9 mouse cellular contexts compared by ENCODE assay signal in genomic region chr9:120691971-120692401, GRCm38 (mm10).
DNase-seq lines count a peak whose midpoint lies in the region; ATAC-seq lines count a peak whose summit lies in the region.
"Had no signal": no experiment of that assay in that cellular context is flagged by ENCODE, and none has a peak within 500 bp of the region (broad histone marks: within the 10 kb centered on the region; RNA-seq: fewer than 3 reads in every experiment).

No protein-coding gene starts in this region.

- H3K4me2 ChIP-seq in kidney, embryonic 14.5 days (replicated peaks; ENCODE audit: low read depth, low read length), result peak overlapping the region; percentile 42
- H3K4me2 ChIP-seq in intestine, embryonic 14.5 days (ENCODE audit: low read length), result peak overlapping the region; percentile 45
- H3K4me2 ChIP-seq in neural tube, embryonic 13.5 days, result peak overlapping the region; percentile 50

- DNase-seq in kidney, postnatal 14 days, result no peak
- DNase-seq in embryonic facial prominence, embryonic 10.5 days (ENCODE audit: low spot score), result no peak
- DNase-seq in intestine, embryonic 14.5 days (ENCODE audit: low spot score), result no peak
- no peak for DNase-seq in urinary bladder, postnatal 10 days (ENCODE audit: low spot score)
- no peak for DNase-seq in spleen, postnatal 10 days (ENCODE audit: low spot score in 2 of 2)
- no peak for DNase-seq in ovary, adult 18-20 months (ENCODE audit: low spot score)

- H3K36me3 ChIP-seq in kidney, embryonic 14.5 days (ENCODE audit: control insufficient read depth, insufficient read depth, low read length), result no peaks in the 10 kb centered on the region
- no peaks in the 10 kb centered on the region for H3K36me3 ChIP-seq in embryonic facial prominence, embryonic 10.5 days (replicated peaks)
- H3K36me3 ChIP-seq in intestine, embryonic 14.5 days (ENCODE audit: control insufficient read depth, insufficient read depth, low read length), result no peaks in the 10 kb centered on the region
- no peaks in the 10 kb centered on the region for H3K36me3 ChIP-seq in neural tube, embryonic 13.5 days
- H3K36me3 ChIP-seq: G1E had no signal

- peak overlapping the region; percentile 21; the same call in 1 of the 2 replicates for H3K4me3 ChIP-seq in kidney, embryonic 14.5 days (ENCODE audit: low read length)
- peak overlapping the region; percentile 45 for H3K4me3 ChIP-seq in embryonic facial prominence, embryonic 10.5 days
- H3K4me3 ChIP-seq in intestine, embryonic 14.5 days (ENCODE audit: low read depth, low read length), result no peak overlapping the region
- 0 out of 2 replicates have a peak overlapping the region, but pooled peaks have one; percentile 16 for H3K4me3 ChIP-seq in neural tube, embryonic 13.5 days

- peak; percentile 18 for ATAC-seq in kidney, embryonic 14.5 days (ENCODE audit: low FRiP score, low TSS enrichment)
- 0 out of 2 replicates have a peak, but pooled peaks have one; percentile 13 for ATAC-seq in intestine, embryonic 14.5 days (replicated peaks; ENCODE audit: low FRiP score, low TSS enrichment, low read depth)
- peak; percentile 40; the same call in 1 of the 2 replicates for ATAC-seq in neural tube, embryonic 13.5 days (ENCODE audit: low read depth)

- H3K4me1 ChIP-seq in kidney, embryonic 14.5 days (ENCODE audit: control insufficient read depth, insufficient read depth, low read length), result peaks cover 31% of the 10 kb centered on the region
- peaks cover 36% of the 10 kb centered on the region for H3K4me1 ChIP-seq in embryonic facial prominence, embryonic 10.5 days
- H3K4me1 ChIP-seq in intestine, embryonic 14.5 days (replicated peaks; ENCODE audit: control insufficient read depth, insufficient read depth, low read length), result peaks cover 23% of the 10 kb centered on the region
- peaks cover 44% of the 10 kb centered on the region for H3K4me1 ChIP-seq in neural tube, embryonic 13.5 days (replicated peaks)

- H3K27me3 ChIP-seq in kidney, embryonic 14.5 days (ENCODE audit: control insufficient read depth, insufficient read depth, low read length), result no peaks in the 10 kb centered on the region
- H3K27me3 ChIP-seq in embryonic facial prominence, embryonic 10.5 days (replicated peaks; ENCODE audit: low read depth, poor library complexity, severe bottlenecking), result no peaks in the 10 kb centered on the region
- H3K27me3 ChIP-seq in intestine, embryonic 14.5 days (replicated peaks; ENCODE audit: control insufficient read depth, insufficient read depth, low read length), result no peaks in the 10 kb centered on the region
- H3K27me3 ChIP-seq in neural tube, embryonic 13.5 days, result no peaks in the 10 kb centered on the region

- peak overlapping the region; percentile 96 for H3K27ac ChIP-seq in kidney, embryonic 14.5 days (ENCODE audit: low read depth, low read length)
- peak overlapping the region; percentile 91 for H3K27ac ChIP-seq in embryonic facial prominence, embryonic 10.5 days (replicated peaks)
- H3K27ac ChIP-seq in intestine, embryonic 14.5 days (ENCODE audit: low read depth), result peak overlapping the region; percentile 93
- H3K27ac ChIP-seq in neural tube, embryonic 13.5 days (replicated peaks), result peak overlapping the region; percentile 88

- 14% methylated on average over 14 of the region's 14 CpGs for WGBS in kidney, embryonic 14.5 days
- WGBS in embryonic facial prominence, embryonic 10.5 days, result 21% methylated on average over 14 of the region's 14 CpGs
- 17% methylated on average over 14 of the region's 14 CpGs for WGBS in intestine, embryonic 14.5 days
- 8% methylated on average over 14 of the region's 14 CpGs for WGBS in neural tube, embryonic 13.5 days

- H3K9me3 ChIP-seq in kidney, embryonic 14.5 days (ENCODE audit: control insufficient read depth, low read length), result no peaks in the 10 kb centered on the region
- no peaks in the 10 kb centered on the region for H3K9me3 ChIP-seq in embryonic facial prominence, embryonic 10.5 days
- no peaks in the 10 kb centered on the region for H3K9me3 ChIP-seq in intestine, embryonic 14.5 days (ENCODE audit: control insufficient read depth, low read length)
- no peaks in the 10 kb centered on the region for H3K9me3 ChIP-seq in neural tube, embryonic 13.5 days
- H3K9me3 ChIP-seq: G1E had no signal

- no peak overlapping the region for H3K9ac ChIP-seq in kidney, embryonic 14.5 days (ENCODE audit: low read depth, low read length)
- no peak overlapping the region for H3K9ac ChIP-seq in intestine, embryonic 14.5 days (ENCODE audit: low read length)
- H3K9ac ChIP-seq in neural tube, embryonic 13.5 days, result peak overlapping the region; percentile 53; the same call in 1 of the 2 replicates
